Mouse (Mus musculus) kidney, embryonic 15.5 days (tissue): ENCODE data around the gene Myom1. TPM values are rescaled to one million over a fixed set of nuclear protein-coding genes. Genes with fewer than 3 reads are reported as not detected.

Experiments used
- ATAC-seq: fragments of 200-750 bp; cut with Nextera tagmentation; replicated peaks from 2 replicates; pipeline ENCODE4 v1.8.0; 2017; ENCODE audit warnings: moderate TSS enrichment; ENCODE audit not compliant: low FRiP score
- H3K27ac ChIP-seq: fragments of 300-500 bp; sonication (generic); 2 replicates; pipeline ENCODE4 v1.5.1; 2015; ENCODE audit warnings: mild to moderate bottlenecking, inconsistent platforms
- H3K27me3 ChIP-seq: fragments of 300-500 bp; sonication (generic); 2 replicates; pipeline ENCODE4 v1.6.1; 2015; ENCODE audit warnings: inconsistent platforms
- H3K36me3 ChIP-seq: fragments of 300-500 bp; sonication (generic); 2 replicates; pipeline ENCODE4 v1.6.1; 2015; ENCODE audit warnings: inconsistent platforms
- H3K4me1 ChIP-seq: fragments of 300-500 bp; sonication (generic); 2 replicates; pipeline ENCODE4 v1.6.1; 2015; ENCODE audit warnings: inconsistent platforms
- H3K4me2 ChIP-seq: fragments of 300-500 bp; sonication (generic); 2 replicates; pipeline ENCODE4 v1.6.1; 2015; ENCODE audit warnings: moderate library complexity, mild to moderate bottlenecking, inconsistent platforms
- H3K4me3 ChIP-seq: fragments of 300-500 bp; sonication (generic); replicated peaks from 2 replicates; pipeline ENCODE4 v1.5.1; 2015; ENCODE audit warnings: mild to moderate bottlenecking, inconsistent platforms
- H3K9ac ChIP-seq: fragments of 300-500 bp; sonication (generic); 2 replicates; pipeline ENCODE4 v1.6.1; 2015; ENCODE audit warnings: mild to moderate bottlenecking, inconsistent platforms
- H3K9me3 ChIP-seq: fragments of 300-500 bp; sonication (generic); replicated peaks from 2 replicates; pipeline ENCODE4 v1.6.1; 2016; ENCODE audit warnings: inconsistent platforms
- WGBS: fragments of 180-500 bp; shearing (Covaris S2); methylation state at CpG from one replicate; pipeline ENCODE4 v1.1.7; 2015; ENCODE audit warnings: mixed read lengths; 5-methylcytosine and 5-hydroxymethylcytosine counted together
- polyA plus RNA-seq: library from polyadenylated mRNA; unstranded; fragments of >200 nt; fragmentation: Nextera tagmentation; extraction: Ambion mirVana; gene quantifications from 2 replicates; pipeline ENCODE4 v1.2.1, GENCODE M21; 2015

Gene Myom1
- polyA plus RNA-seq, 1 experiment from 2014 or later, result 5.5 TPM

GRCm38 (mm10) chr17:71008676-71009075 is 6.2 kb downstream of the Myom1 start:
- no peak for ATAC-seq
- Histone ChIP-seq H3K9me3 (no peaks in the 10 kb centered on the region), H3K36me3 (no peaks in the 10 kb centered on the region), H3K4me3 (no peak overlapping the region), H3K27ac (no peak overlapping the region), H3K4me1 (peaks cover 2% of the 10 kb centered on the region), H3K9ac (no peak overlapping the region), H3K27me3 (no peaks in the 10 kb centered on the region), H3K4me2 (no peak overlapping the region)
- 71% methylated on average over 3 of the region's 3 CpGs for WGBS

GRCm38 (mm10) chr17:71009751-71010150 is 7.3 kb downstream of the Myom1 start:
- no peak overlapping the region for H3K4me2 ChIP-seq
- H3K9ac ChIP-seq, result no peak overlapping the region
- no peak overlapping the region for H3K4me3 ChIP-seq
- no peaks in the 10 kb centered on the region for H3K27me3 ChIP-seq
- no peaks in the 10 kb centered on the region for H3K9me3 ChIP-seq
- peaks cover 7% of the 10 kb centered on the region; the same call in 1 of the 2 replicates for H3K4me1 ChIP-seq
- H3K27ac ChIP-seq, result no peak overlapping the region
- ATAC-seq, result no peak
- H3K36me3 ChIP-seq, result no peaks in the 10 kb centered on the region
- 75% methylated on average over 1 of the region's 1 CpGs for WGBS

GRCm38 (mm10) chr17:71010646-71011242 is 8.3 kb downstream of the Myom1 start:
- WGBS, result 76% methylated on average over 7 of the region's 7 CpGs
- no peaks in the 10 kb centered on the region for H3K27me3 ChIP-seq
- peaks cover 13% of the 10 kb centered on the region; the same call in 1 of the 2 replicates for H3K4me1 ChIP-seq
- no peak for ATAC-seq
- no peak overlapping the region for H3K4me2 ChIP-seq
- no peaks in the 10 kb centered on the region for H3K36me3 ChIP-seq
- no peak overlapping the region for H3K9ac ChIP-seq
- H3K4me3 ChIP-seq, result no peak overlapping the region
- H3K27ac ChIP-seq, result no peak overlapping the region
- no peaks in the 10 kb centered on the region for H3K9me3 ChIP-seq

- Histone ChIP-seq H3K9me3 (no peaks in the 10 kb centered on the region), H3K4me1 (peaks cover 13% of the 10 kb centered on the region; the same call in 1 of the 2 replicates), H3K4me2 (no peak overlapping the region), H3K9ac (no peak overlapping the region), H3K27ac (no peak overlapping the region), H3K4me3 (no peak overlapping the region), H3K27me3 (no peaks in the 10 kb centered on the region), H3K36me3 (no peaks in the 10 kb centered on the region)
- WGBS, result 86% methylated on average over 9 of the region's 9 CpGs
- no peak for ATAC-seq
Measured at GRCm38 (mm10) chr17:71011931-71012662, 9.7 kb downstream of the Myom1 start.

- H3K4me2 ChIP-seq, result no peak overlapping the region
- H3K4me3 ChIP-seq, result no peak overlapping the region
- no peak overlapping the region for H3K9ac ChIP-seq
- no peaks in the 10 kb centered on the region for H3K9me3 ChIP-seq
- H3K27ac ChIP-seq, result no peak overlapping the region
- peaks cover 13% of the 10 kb centered on the region; the same call in 1 of the 2 replicates for H3K4me1 ChIP-seq
- WGBS, result 90% methylated on average over 6 of the region's 6 CpGs
- ATAC-seq, result no peak
- H3K36me3 ChIP-seq, result no peaks in the 10 kb centered on the region
- no peaks in the 10 kb centered on the region for H3K27me3 ChIP-seq
Measured at GRCm38 (mm10) chr17:71013105-71013504, 10.7 kb downstream of the Myom1 start.

- no peaks in the 10 kb centered on the region for H3K36me3 ChIP-seq
- H3K27ac ChIP-seq, result peak overlapping the region; percentile 67
- H3K4me2 ChIP-seq, result no peak overlapping the region
- no peak overlapping the region for H3K4me3 ChIP-seq
- peaks cover 23% of the 10 kb centered on the region for H3K4me1 ChIP-seq
- 44% methylated on average over 5 of the region's 5 CpGs for WGBS
- H3K9me3 ChIP-seq, result no peaks in the 10 kb centered on the region
- ATAC-seq, result no peak; the same call in 1 of the 2 replicates
- no peaks in the 10 kb centered on the region for H3K27me3 ChIP-seq
- H3K9ac ChIP-seq, result no peak overlapping the region
Measured at GRCm38 (mm10) chr17:71014911-71015310, 12.5 kb downstream of the Myom1 start.

- H3K9ac ChIP-seq, result no peak overlapping the region
- no peak overlapping the region for H3K27ac ChIP-seq
- H3K4me1 ChIP-seq, result peaks cover 25% of the 10 kb centered on the region
- WGBS, result 97% methylated on average over 4 of the region's 4 CpGs
- peak; percentile 26; the same call in 1 of the 2 replicates for ATAC-seq
- no peaks in the 10 kb centered on the region for H3K27me3 ChIP-seq
- no peaks in the 10 kb centered on the region for H3K36me3 ChIP-seq
- no peak overlapping the region for H3K4me3 ChIP-seq
- no peak overlapping the region for H3K4me2 ChIP-seq
- no peaks in the 10 kb centered on the region for H3K9me3 ChIP-seq
Measured at GRCm38 (mm10) chr17:71017457-71017998, 15.1 kb downstream of the Myom1 start.

- no peak for ATAC-seq
- Histone ChIP-seq H3K9ac (no peak overlapping the region), H3K27me3 (no peaks in the 10 kb centered on the region), H3K9me3 (no peaks in the 10 kb centered on the region), H3K4me1 (peaks cover 25% of the 10 kb centered on the region), H3K27ac (no peak overlapping the region), H3K4me3 (no peak overlapping the region), H3K36me3 (no peaks in the 10 kb centered on the region), H3K4me2 (no peak overlapping the region)
- 96% methylated on average over 3 of the region's 3 CpGs for WGBS
Measured at GRCm38 (mm10) chr17:71018151-71018550, 15.7 kb downstream of the Myom1 start.

GRCm38 (mm10) chr17:71018616-71019308 is 16.3 kb downstream of the Myom1 start:
- Histone ChIP-seq H3K27ac (no peak overlapping the region), H3K27me3 (no peaks in the 10 kb centered on the region), H3K9ac (no peak overlapping the region), H3K4me1 (peaks cover 22% of the 10 kb centered on the region), H3K4me3 (no peak overlapping the region), H3K36me3 (no peaks in the 10 kb centered on the region), H3K9me3 (no peaks in the 10 kb centered on the region), H3K4me2 (no peak overlapping the region)
- WGBS, result 83% methylated on average over 15 of the region's 15 CpGs
- no peak for ATAC-seq

- 9% methylated on average over 6 of the region's 6 CpGs for WGBS
- Histone ChIP-seq H3K9me3 (no peaks in the 10 kb centered on the region), H3K36me3 (no peaks in the 10 kb centered on the region), H3K4me3 (no peak overlapping the region), H3K4me1 (peaks cover 22% of the 10 kb centered on the region), H3K9ac (no peak overlapping the region), H3K27ac (peak overlapping the region; percentile 63), H3K4me2 (peak overlapping the region; percentile 24), H3K27me3 (no peaks in the 10 kb centered on the region)
- peak; percentile 43; the same call in 1 of the 2 replicates for ATAC-seq
Measured at GRCm38 (mm10) chr17:71019309-71019655, 16.8 kb downstream of the Myom1 start.

GRCm38 (mm10) chr17:71019860-71020259 is 17.4 kb downstream of the Myom1 start:
- no peaks in the 10 kb centered on the region for H3K9me3 ChIP-seq
- 44% methylated on average over 9 of the region's 9 CpGs for WGBS
- no peaks in the 10 kb centered on the region for H3K36me3 ChIP-seq
- no peak for ATAC-seq
- H3K27ac ChIP-seq, result peak overlapping the region; percentile 63; the same call in 1 of the 2 replicates
- no peak overlapping the region for H3K4me2 ChIP-seq
- H3K4me3 ChIP-seq, result no peak overlapping the region
- H3K4me1 ChIP-seq, result peaks cover 17% of the 10 kb centered on the region
- H3K27me3 ChIP-seq, result no peaks in the 10 kb centered on the region
- H3K9ac ChIP-seq, result no peak overlapping the region

- Histone ChIP-seq H3K36me3 (no peaks in the 10 kb centered on the region), H3K9ac (no peak overlapping the region), H3K4me2 (no peak overlapping the region), H3K4me1 (peaks cover 12% of the 10 kb centered on the region), H3K4me3 (no peak overlapping the region), H3K9me3 (no peaks in the 10 kb centered on the region), H3K27me3 (no peaks in the 10 kb centered on the region), H3K27ac (no peak overlapping the region)
- 90% methylated on average over 13 of the region's 13 CpGs for WGBS
- no peak for ATAC-seq
Measured at GRCm38 (mm10) chr17:71022841-71023240, 20.4 kb downstream of the Myom1 start.
